Mouse (Mus musculus): ENCODE data around the gene Ptprb. TPM values are rescaled to one million over a fixed set of nuclear protein-coding genes. Genes with fewer than 3 reads are reported as not detected.

The Ptprb gene
- polyA plus RNA-seq, 1 experiment from 2014 or later = not detected

GRCm38 (mm10) chr10:116374111-116374510 lies 98.8 kb downstream of the Ptprb start:
- H3K36me3 ChIP-seq (ENCODE audit: inconsistent target) = no peaks in the 10 kb centered on the region
- no peaks in the 10 kb centered on the region for H3K79me2 ChIP-seq (ENCODE audit: inconsistent target)
- WGBS (ENCODE audit: missing documents) = 98% methylated on average over 6 of the region's 6 CpGs
- H3K27ac ChIP-seq = no peak overlapping the region
- H3K4me3 ChIP-seq (ENCODE audit: inconsistent target) = no peak overlapping the region

GRCm38 (mm10) chr10:116376853-116377252 lies 101.5 kb downstream of the Ptprb start:
- Histone ChIP-seq H3K79me2 (ENCODE audit: inconsistent target) (no peaks in the 10 kb centered on the region), H3K36me3 (ENCODE audit: inconsistent target) (no peaks in the 10 kb centered on the region), H3K4me3 (ENCODE audit: inconsistent target) (no peak overlapping the region), H3K27ac (no peak overlapping the region)
- WGBS (ENCODE audit: missing documents) = 80% methylated on average over 4 of the region's 4 CpGs

GRCm38 (mm10) chr10:116382826-116383685 lies 107.7 kb downstream of the Ptprb start:
- Histone ChIP-seq H3K36me3 (ENCODE audit: inconsistent target) (no peaks in the 10 kb centered on the region), H3K79me2 (ENCODE audit: inconsistent target) (no peaks in the 10 kb centered on the region), H3K27ac (no peak overlapping the region), H3K4me3 (ENCODE audit: inconsistent target) (no peak overlapping the region)
- WGBS (ENCODE audit: missing documents) = 93% methylated on average over 13 of the region's 13 CpGs

- Histone ChIP-seq H3K4me3 (ENCODE audit: inconsistent target) (no peak overlapping the region), H3K27ac (no peak overlapping the region), H3K36me3 (ENCODE audit: inconsistent target) (no peaks in the 10 kb centered on the region), H3K79me2 (ENCODE audit: inconsistent target) (no peaks in the 10 kb centered on the region)
- 82% methylated on average over 4 of the region's 4 CpGs for WGBS (ENCODE audit: missing documents)
Observed at GRCm38 (mm10) chr10:116384401-116384800, 109.1 kb downstream of the Ptprb start.

- no peak overlapping the region for H3K27ac ChIP-seq
- WGBS (ENCODE audit: missing documents) = 65% methylated on average over 7 of the region's 7 CpGs
- H3K79me2 ChIP-seq (ENCODE audit: inconsistent target) = no peaks in the 10 kb centered on the region
- no peak overlapping the region for H3K4me3 ChIP-seq (ENCODE audit: inconsistent target)
- no peaks in the 10 kb centered on the region for H3K36me3 ChIP-seq (ENCODE audit: inconsistent target)
Observed at GRCm38 (mm10) chr10:116386391-116386885, 111.1 kb downstream of the Ptprb start.

GRCm38 (mm10) chr10:116388840-116389239 lies 113.5 kb downstream of the Ptprb start:
- Histone ChIP-seq H3K79me2 (ENCODE audit: inconsistent target) (no peaks in the 10 kb centered on the region), H3K36me3 (ENCODE audit: inconsistent target) (no peaks in the 10 kb centered on the region), H3K4me3 (ENCODE audit: inconsistent target) (no peak overlapping the region), H3K27ac (no peak overlapping the region)
- WGBS (ENCODE audit: missing documents) = 92% methylated on average over 6 of the region's 6 CpGs

- no peaks in the 10 kb centered on the region for H3K79me2 ChIP-seq (ENCODE audit: inconsistent target)
- 82% methylated on average over 9 of the region's 9 CpGs for WGBS (ENCODE audit: missing documents)
- no peak overlapping the region for H3K4me3 ChIP-seq (ENCODE audit: inconsistent target)
- no peaks in the 10 kb centered on the region for H3K36me3 ChIP-seq (ENCODE audit: inconsistent target)
- H3K27ac ChIP-seq = no peak overlapping the region
Observed at GRCm38 (mm10) chr10:116393790-116394475, 118.6 kb downstream of the Ptprb start.

- Histone ChIP-seq H3K4me3 (ENCODE audit: inconsistent target) (no peak overlapping the region), H3K36me3 (ENCODE audit: inconsistent target) (no peaks in the 10 kb centered on the region), H3K79me2 (ENCODE audit: inconsistent target) (no peaks in the 10 kb centered on the region), H3K27ac (no peak overlapping the region)
- WGBS (ENCODE audit: missing documents) = 0% methylated on average over 2 of the region's 4 CpGs
Observed at GRCm38 (mm10) chr10:116394585-116394984, 119.3 kb downstream of the Ptprb start.

GRCm38 (mm10) chr10:116396279-116396678 lies 121.0 kb downstream of the Ptprb start:
- Histone ChIP-seq H3K4me3 (ENCODE audit: inconsistent target) (no peak overlapping the region), H3K79me2 (ENCODE audit: inconsistent target) (no peaks in the 10 kb centered on the region), H3K36me3 (ENCODE audit: inconsistent target) (no peaks in the 10 kb centered on the region), H3K27ac (no peak overlapping the region)
- 77% methylated on average over 5 of the region's 5 CpGs for WGBS (ENCODE audit: missing documents)

- no peak overlapping the region for H3K4me3 ChIP-seq (ENCODE audit: inconsistent target)
- WGBS (ENCODE audit: missing documents) = 84% methylated on average over 13 of the region's 13 CpGs
Observed at GRCm38 (mm10) chr10:116396966-116397365, 121.6 kb downstream of the Ptprb start.

GRCm38 (mm10) chr10:116397573-116397972 lies 122.2 kb downstream of the Ptprb start:
- Histone ChIP-seq H3K4me3 (ENCODE audit: inconsistent target) (no peak overlapping the region), H3K27ac (no peak overlapping the region), H3K79me2 (ENCODE audit: inconsistent target) (no peaks in the 10 kb centered on the region), H3K36me3 (ENCODE audit: inconsistent target) (no peaks in the 10 kb centered on the region)
- WGBS (ENCODE audit: missing documents) = 32% methylated on average over 14 of the region's 14 CpGs

More at GRCm38 (mm10) chr10:116396966-116397365, 121.6 kb downstream of the Ptprb start:
- Histone ChIP-seq H3K79me2 (ENCODE audit: inconsistent target) (no peaks in the 10 kb centered on the region), H3K27ac (no peak overlapping the region), H3K36me3 (ENCODE audit: inconsistent target) (no peaks in the 10 kb centered on the region)

GRCm38 (mm10) chr10:116397973-116398372 lies 122.7 kb downstream of the Ptprb start:
- H3K27ac ChIP-seq = no peak overlapping the region
- H3K4me3 ChIP-seq (ENCODE audit: inconsistent target) = no peak overlapping the region
- H3K36me3 ChIP-seq (ENCODE audit: inconsistent target) = no peaks in the 10 kb centered on the region
- H3K79me2 ChIP-seq (ENCODE audit: inconsistent target) = no peaks in the 10 kb centered on the region
- 76% methylated on average over 12 of the region's 12 CpGs for WGBS (ENCODE audit: missing documents)

GRCm38 (mm10) chr10:116402742-116403425 lies 127.6 kb downstream of the Ptprb start:
- Histone ChIP-seq H3K27ac (no peak overlapping the region), H3K36me3 (ENCODE audit: inconsistent target) (no peaks in the 10 kb centered on the region)

GRCm38 (mm10) chr10:116403679-116404078 lies 128.4 kb downstream of the Ptprb start:
- Histone ChIP-seq H3K79me2 (ENCODE audit: inconsistent target) (no peaks in the 10 kb centered on the region), H3K27ac (no peak overlapping the region), H3K36me3 (ENCODE audit: inconsistent target) (no peaks in the 10 kb centered on the region), H3K4me3 (ENCODE audit: inconsistent target) (no peak overlapping the region)
- WGBS (ENCODE audit: missing documents) = 89% methylated on average over 4 of the region's 4 CpGs

More at GRCm38 (mm10) chr10:116402742-116403425, 127.6 kb downstream of the Ptprb start:
- no peaks in the 10 kb centered on the region for H3K79me2 ChIP-seq (ENCODE audit: inconsistent target)
- H3K4me3 ChIP-seq (ENCODE audit: inconsistent target) = no peak overlapping the region
- WGBS (ENCODE audit: missing documents) = 88% methylated on average over 6 of the region's 6 CpGs

All from macrophage (primary cell).